Mouse (Mus musculus): ENCODE measurements around the gene Atp6v0d1.

Gene Atp6v0d1

DNA sequence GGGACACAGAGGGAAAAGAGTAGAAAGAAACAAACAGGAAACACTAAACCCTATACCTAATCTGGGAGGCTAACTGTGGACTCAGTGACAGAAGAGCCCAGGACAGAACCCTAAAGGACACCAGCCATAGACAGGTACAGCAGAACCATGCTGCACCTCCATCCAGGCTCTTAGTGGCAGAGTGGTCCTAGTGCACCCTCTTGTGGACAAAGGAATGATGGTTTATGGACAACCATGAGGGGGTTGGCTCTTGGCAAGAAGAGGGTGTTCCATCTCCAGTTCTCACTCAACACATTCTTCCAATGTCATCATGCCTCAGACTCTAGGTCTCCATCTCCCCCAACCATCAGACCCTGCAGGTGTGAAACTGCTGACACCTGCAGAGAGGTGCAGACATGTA is 11.8 kb downstream of the Atp6v0d1 start:
- ChIA-PET CTCF (interaction anchor here in 3 of 4 experiments (0.6 to 2.6 kb wide), 6 partner anchors 9 to 113 kb away, joined by 3 to 9 read pairs (median 4); no protein-coding TSS in a partner anchor), POLR2A (interaction anchor here in 1 of 4 experiments (0.6 to 0.8 kb wide), 2 partner anchors 90 to 370 kb away, joined by 3 read pairs; no protein-coding TSS in a partner anchor)

DNA sequence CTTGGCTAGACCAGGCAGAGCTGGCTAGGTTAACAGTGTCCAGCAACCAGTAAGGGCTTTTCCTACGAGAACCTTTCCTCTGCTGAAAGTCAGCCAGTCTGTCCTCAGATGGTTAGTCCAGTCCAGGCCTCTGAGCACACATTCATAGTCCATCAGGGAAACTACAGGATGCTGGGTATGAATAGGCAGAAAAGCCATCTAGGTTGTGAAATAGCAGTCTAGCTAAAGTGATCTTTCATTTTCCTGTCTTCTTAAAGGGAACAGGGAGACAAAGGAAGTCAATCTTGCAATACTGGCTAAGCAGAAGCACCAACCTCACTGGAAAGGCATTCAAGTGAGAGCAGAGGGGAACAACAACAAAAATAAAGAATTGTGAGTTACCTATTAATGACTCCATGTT is 13.0 kb downstream of the Atp6v0d1 start:
- ChIA-PET CTCF (interaction anchor here in 2 of 4 experiments (0.8 to 2.6 kb wide), 3 partner anchors 37 to 82 kb away, joined by 3 to 9 read pairs (median 3); partner anchors contain the start of gene Tppp3 (in 1 of the 2)), POLR2A (no interaction called here)

DNA sequence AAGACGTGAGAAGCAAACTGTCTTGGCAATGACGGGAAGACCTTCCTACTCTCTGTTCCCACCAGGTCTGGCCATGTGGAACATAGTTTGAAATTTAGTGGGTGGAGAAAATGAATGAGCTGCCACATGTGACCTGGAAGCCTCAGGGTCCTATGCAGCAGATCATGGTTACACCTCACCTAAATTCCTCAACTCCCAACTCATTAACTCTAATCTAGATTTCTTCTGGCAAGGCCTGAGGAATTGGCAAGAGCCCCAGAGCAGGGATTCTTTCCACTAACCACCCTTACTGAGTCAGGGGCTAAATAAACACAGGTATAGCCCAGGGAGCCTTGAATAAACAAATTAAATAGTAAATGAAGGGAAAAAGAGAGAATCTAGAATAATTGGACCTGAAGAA is 13.8 kb downstream of the Atp6v0d1 start:
- ChIA-PET CTCF (interaction anchor here in 2 of 4 experiments (1.0 to 2.6 kb wide), 3 partner anchors 36 to 81 kb away, joined by 3 to 9 read pairs (median 3); partner anchors contain the start of gene Tppp3 (in 1 of the 2)), POLR2A (no interaction called here)

GRCm38 (mm10) chr8:105550083-105550482 is 15.8 kb downstream of the Atp6v0d1 start:
- ChIA-PET POLR2A (interaction anchor here (0.6 to 2.2 kb wide), 11 partner anchors 9 to 1205 kb away, joined by 3 to 10 read pairs (median 4); partner anchors contain the start of genes Hsd11b2 (in 1 of the 4) and Tppp3 (in 1 of the 4)), CTCF (interaction anchor here in 3 of 4 experiments (0.6 to 2.2 kb wide), 8 partner anchors 14 to 291 kb away, joined by 3 to 9 read pairs (median 4); no protein-coding TSS in a partner anchor)

GRCm38 (mm10) chr8:105549506-105549905 is 16.3 kb downstream of the Atp6v0d1 start:
- ChIA-PET CTCF (interaction anchor here (0.5 to 2.2 kb wide), 8 partner anchors 15 to 290 kb away, joined by 3 to 9 read pairs (median 4); no protein-coding TSS in a partner anchor), POLR2A (interaction anchor here (0.6 to 2.2 kb wide), 11 partner anchors 9 to 1205 kb away, joined by 3 to 10 read pairs (median 4); partner anchors contain the start of genes Hsd11b2 (in 1 of the 4) and Tppp3 (in 1 of the 4))

DNA sequence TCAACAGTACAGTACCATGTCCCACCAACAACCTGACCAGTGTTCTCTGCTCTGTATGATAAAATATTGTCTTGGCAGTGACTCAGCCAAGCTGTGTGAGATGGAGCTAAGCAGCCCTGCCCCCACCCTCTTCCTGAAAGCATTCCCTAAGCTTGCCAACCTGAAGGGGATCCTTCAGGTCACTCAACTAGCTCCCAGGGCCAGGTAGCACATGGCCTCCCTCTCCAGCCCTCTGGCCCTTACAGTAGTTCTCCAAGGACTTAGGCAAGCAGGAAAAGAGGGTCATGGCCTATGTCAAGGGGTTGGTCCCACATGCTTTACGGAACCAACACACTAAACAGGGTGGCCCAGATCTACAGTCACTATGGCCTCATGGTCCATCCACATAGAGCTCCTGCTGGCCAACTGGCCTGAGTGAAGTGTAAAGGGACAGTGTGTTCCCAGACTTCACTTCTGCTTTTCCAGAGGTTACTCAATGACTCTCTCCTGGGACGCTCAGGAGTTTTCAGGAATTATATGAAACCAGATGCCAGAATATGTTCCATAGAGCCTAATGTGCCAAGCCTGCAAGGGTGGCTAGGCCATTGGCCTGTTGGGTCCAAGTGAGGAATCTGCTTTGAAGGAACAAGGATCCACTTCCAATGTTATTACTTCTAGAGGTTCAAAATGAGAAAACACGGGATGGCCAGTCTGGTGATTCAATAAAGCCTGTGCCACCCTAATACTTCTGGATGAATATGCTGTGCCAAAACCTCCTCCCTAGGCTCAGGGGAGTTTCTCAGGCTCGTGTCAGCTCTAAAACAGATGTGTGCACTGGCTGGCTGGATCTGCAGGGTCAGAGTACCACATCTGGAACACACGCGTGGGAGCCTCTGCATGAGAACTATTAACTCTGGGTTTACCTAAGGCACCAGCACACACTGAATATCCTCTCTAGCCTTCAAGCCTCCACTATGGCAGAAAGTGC is 19.2 kb downstream of the Atp6v0d1 start:
- ChIA-PET CTCF (interaction anchor here in 3 of 4 experiments (1.2 to 2.3 kb wide), 4 partner anchors 13 to 77 kb away, joined by 4 to 9 read pairs (median 7); no protein-coding TSS in a partner anchor), POLR2A (interaction anchor here in 2 of 4 experiments (0.5 to 1.0 kb wide), 2 partner anchors 9 to 1729 kb away, joined by 3 read pairs; no protein-coding TSS in a partner anchor)

DNA sequence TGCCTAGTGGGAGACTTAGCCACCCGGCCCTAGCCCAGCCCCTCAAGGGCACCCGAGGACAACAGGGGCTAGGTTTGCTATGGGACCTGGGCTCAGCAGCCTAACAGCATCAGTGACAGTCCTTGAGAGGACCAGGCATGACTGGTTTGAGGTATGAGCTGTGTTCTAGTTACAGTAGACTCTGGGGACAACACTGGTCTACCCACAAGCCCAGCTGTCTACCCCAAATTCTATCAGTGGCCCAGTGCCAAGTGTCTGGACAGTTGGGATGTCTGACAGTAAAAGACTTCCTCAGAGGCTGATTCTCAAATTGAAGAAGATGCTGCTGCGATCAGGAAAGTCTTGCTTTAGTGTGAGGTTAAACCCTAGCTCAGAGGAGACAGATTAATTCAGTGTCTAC is 20.6 kb downstream of the Atp6v0d1 start:
- CTCF ChIA-PET, result interaction anchor here in 2 of 4 experiments (1.1 to 1.9 kb wide), 6 partner anchors 9 to 65 kb away, joined by 4 to 9 read pairs (median 4); no protein-coding TSS in a partner anchor
- POLR2A ChIA-PET, result interaction anchor here in 3 of 4 experiments (0.6 to 2.0 kb wide), 6 partner anchors 8 to 29 kb away, joined by 3 to 7 read pairs (median 3); partner anchors contain the start of genes Atp6v0d1 (in 1 of the 3) and Hsd11b2 (in 1 of the 3)

- POLR2A ChIA-PET, result interaction anchor here in 3 of 4 experiments (0.6 to 2.0 kb wide), 6 partner anchors 8 to 21 kb away, joined by 3 to 7 read pairs (median 3); partner anchors contain the start of gene Atp6v0d1 (in 1 of the 3)
- CTCF ChIA-PET, result interaction anchor here in 3 of 4 experiments (1.1 to 2.4 kb wide), 7 partner anchors 9 to 64 kb away, joined by 3 to 13 read pairs (median 4); no protein-coding TSS in a partner anchor
Observed at GRCm38 (mm10) chr8:105544544-105545205, 21.2 kb downstream of the Atp6v0d1 start.

GRCm38 (mm10) chr8:105543703-105544102 is 22.1 kb downstream of the Atp6v0d1 start:
- CTCF ChIA-PET, result interaction anchor here in 3 of 4 experiments (0.7 to 2.6 kb wide), 4 partner anchors 10 to 164 kb away, joined by 3 to 13 read pairs (median 4); no protein-coding TSS in a partner anchor
- POLR2A ChIA-PET, result interaction anchor here in 2 of 4 experiments (1.2 to 1.6 kb wide), 3 partner anchors 10 to 12 kb away, joined by 3 to 4 read pairs (median 3); no protein-coding TSS in a partner anchor

DNA sequence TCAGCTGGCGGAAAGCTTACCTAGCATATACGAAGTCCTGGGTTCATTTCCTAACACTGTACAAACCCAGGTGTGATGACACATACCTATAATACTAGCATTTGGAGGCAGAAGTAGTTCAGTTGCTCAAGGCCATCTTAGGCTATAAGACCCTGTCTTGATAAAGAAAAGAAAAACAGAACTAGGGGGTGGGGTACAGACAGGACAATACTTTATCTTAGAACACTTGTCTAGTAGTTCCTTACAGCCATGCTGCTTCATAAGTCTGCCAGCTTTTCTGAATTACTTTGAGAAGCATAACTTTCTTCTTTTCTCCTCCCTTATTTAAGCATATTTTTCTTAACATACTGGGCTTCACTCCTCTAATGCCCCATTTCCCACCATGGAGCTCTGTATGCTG is 23.0 kb downstream of the Atp6v0d1 start:
- ChIA-PET CTCF (interaction anchor here in 2 of 4 experiments (0.6 to 2.6 kb wide), 3 partner anchors 9 to 11 kb away, joined by 3 to 13 read pairs (median 6); no protein-coding TSS in a partner anchor), POLR2A (interaction anchor here in 1 of 4 experiments (1.4 kb wide), 1 partner anchor 13 kb away, joined by 3 read pairs; no protein-coding TSS in a partner anchor)

- ChIA-PET CTCF (interaction anchor here in 2 of 4 experiments (0.6 to 2.6 kb wide), 2 partner anchors 10 kb away, joined by 3 to 6 read pairs; no protein-coding TSS in a partner anchor), POLR2A (no interaction called here)
Observed at GRCm38 (mm10) chr8:105542032-105542656, 23.7 kb downstream of the Atp6v0d1 start.

DNA sequence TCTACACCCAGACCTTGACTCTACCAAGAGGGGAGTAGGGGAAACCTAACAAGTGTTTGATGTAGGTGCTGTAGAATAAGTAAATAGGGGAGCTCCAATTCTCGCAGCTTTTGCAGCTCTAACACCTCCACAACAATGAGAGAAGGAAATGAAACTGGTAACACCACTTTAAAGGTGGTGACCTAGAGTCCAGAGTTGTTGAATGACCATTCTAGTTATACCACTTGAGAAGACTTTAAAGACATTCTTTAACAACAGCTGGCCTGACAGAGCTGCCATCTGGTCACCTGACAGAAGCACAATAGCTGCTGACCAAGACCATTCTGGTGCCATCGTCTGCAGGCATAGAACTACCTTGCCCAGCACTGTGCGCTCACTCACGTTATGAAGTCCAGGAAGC is 26.9 kb downstream of the Atp6v0d1 start:
- POLR2A ChIA-PET, result interaction anchor here in 2 of 4 experiments (0.6 to 1.0 kb wide), 4 partner anchors 9 to 26 kb away, joined by 3 read pairs; partner anchors contain the start of gene Hsd11b2 (in 1 of the 2)
- CTCF ChIA-PET, result interaction anchor here in 3 of 4 experiments (0.6 to 2.3 kb wide), 5 partner anchors 9 to 55 kb away, joined by 3 to 8 read pairs (median 3); no protein-coding TSS in a partner anchor

DNA sequence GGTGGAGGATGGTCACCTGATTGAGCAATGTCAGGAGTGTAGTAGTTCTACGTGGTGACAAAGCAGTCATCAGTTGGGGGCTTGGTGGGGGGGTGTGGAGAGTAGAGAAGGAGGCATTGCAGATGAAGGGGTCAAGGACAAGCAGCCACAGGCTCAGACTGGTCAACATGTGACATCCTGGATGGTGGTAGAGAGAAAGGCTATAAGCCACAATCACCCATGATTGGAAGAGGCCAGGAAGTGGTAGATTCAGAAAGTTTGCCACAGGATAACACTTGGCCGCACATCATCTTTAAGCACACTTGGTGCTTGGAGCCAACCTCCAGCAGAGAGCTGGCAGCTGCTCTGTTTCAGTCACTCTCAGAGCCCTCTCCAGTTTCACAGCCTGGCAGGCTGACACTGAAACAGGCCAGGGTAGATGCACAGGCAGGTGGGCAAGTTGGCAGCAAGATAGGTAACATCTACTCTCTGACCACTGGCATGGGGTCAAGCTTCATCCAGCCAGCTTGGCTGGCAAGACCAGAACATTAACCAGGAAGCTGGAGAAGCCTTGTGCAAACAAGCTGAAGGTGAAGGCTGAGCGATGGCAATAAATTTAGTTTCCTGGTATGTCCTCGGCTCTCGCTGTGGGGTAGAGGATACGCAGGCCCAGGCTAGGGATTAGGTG is 28.7 kb downstream of the Atp6v0d1 start:
- POLR2A ChIA-PET, result interaction anchor here in 1 of 4 experiments (1.2 kb wide), 1 partner anchor 8 kb away, joined by 3 read pairs; no protein-coding TSS in a partner anchor
- CTCF ChIA-PET, result interaction anchor here in 2 of 4 experiments (0.6 to 1.1 kb wide), 2 partner anchors 12 to 39 kb away, joined by 3 to 6 read pairs; no protein-coding TSS in a partner anchor

DNA sequence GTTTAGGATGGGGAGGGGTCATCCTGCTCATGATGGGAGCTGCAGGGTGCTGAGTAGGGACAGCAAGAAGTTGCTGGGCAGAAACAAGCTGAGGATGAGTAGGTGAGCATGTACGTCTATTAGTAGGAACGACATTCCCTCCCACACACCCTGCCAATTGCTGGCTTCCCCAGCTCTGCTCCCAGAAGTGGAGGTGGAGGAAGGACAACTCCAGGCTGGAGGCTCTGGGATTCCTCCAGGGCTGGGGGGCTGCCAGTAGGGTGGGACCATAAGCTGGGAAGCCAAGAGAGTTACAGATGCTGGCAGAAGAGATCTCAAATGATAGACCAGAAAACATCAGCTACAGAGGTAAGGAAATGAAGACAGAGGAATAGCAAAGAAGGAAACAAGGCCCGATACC is 29.3 kb downstream of the Atp6v0d1 start:
- CTCF ChIA-PET, result interaction anchor here in 1 of 4 experiments (0.6 kb wide), 1 partner anchor 39 kb away, joined by 6 read pairs; no protein-coding TSS in a partner anchor

DNA sequence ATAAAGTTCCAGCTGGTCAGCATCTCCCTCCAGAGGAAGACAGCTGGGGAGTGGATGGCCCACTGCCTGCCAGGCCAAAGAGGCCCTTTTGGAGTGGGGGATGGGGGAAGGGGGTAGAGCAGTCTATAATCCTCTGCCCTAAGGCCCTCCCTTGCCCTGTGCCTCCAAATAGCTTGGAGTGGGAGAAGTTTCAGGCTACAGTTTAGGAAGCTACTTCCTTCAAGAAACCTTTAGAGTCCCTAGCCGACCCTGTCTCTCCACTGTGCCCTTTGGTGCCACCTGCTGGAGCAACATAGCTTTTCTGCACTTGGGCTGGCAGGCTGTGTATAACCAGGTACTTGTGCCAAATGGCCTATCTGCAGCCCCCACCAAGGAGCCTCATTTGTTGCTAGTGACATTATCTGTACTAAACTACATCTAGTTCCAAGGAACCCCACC is 31.9 kb downstream of the Atp6v0d1 start:
- POLR2A ChIA-PET, result interaction anchor here in 3 of 4 experiments (0.6 to 6.7 kb wide), 13 partner anchors 10 to 57 kb away, joined by 3 to 46 read pairs (median 4); partner anchors contain the start of gene Hsd11b2 (in 2 of the 3)
- CTCF ChIA-PET, result interaction anchor here (0.5 to 5.6 kb wide), 52 partner anchors 8 to 937 kb away, joined by 3 to 100 read pairs (median 4); partner anchors contain the start of genes Hsd11b2 (in 2 of the 4), Carmil2 (in 1 of the 4), Fhod1 (in 1 of the 4) and Gfod2 (in 1 of the 4)

More for the DNA sequence above, 29.3 kb downstream of the Atp6v0d1 start:
- POLR2A ChIA-PET, result interaction anchor here in 1 of 4 experiments (1.2 kb wide), 1 partner anchor 9 kb away, joined by 3 read pairs; no protein-coding TSS in a partner anchor

DNA sequence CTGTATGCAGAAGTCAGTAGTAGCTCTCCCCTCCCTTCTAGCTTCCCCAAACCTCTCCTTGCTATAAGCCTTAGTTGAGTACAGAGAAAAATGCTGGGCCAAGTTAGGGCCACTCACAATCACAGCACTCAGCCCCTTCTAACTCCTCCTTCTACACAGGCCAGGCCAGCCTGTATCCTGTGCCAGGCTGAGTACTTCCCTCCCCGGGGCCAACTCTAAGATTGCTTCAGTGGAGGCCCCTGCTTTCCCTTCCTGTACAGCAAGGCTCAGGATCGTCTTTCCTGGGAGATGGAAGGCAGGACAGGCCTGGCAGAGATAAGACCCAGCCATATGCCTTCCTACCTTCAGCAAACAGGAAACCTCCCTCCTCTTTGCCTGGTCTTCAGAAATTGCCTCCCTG is 32.4 kb downstream of the Atp6v0d1 start:
- ChIA-PET CTCF (interaction anchor here (0.6 to 5.6 kb wide), 49 partner anchors 8 to 936 kb away, joined by 3 to 100 read pairs (median 5); partner anchors contain the start of genes Hsd11b2 (in 2 of the 4), Carmil2 (in 1 of the 4), Fhod1 (in 1 of the 4) and Ripor1 (in 1 of the 4)), POLR2A (interaction anchor here in 3 of 4 experiments (0.6 to 6.7 kb wide), 13 partner anchors 10 to 56 kb away, joined by 3 to 46 read pairs (median 4); partner anchors contain the start of gene Hsd11b2 (in 2 of the 3))

All from embryonic stem cell, embryonic (primary cell).